Mouse (Mus musculus) megakaryocyte, adult 5-6 weeks (primary cell): ENCODE measurements around the gene Pygo1. TPM values are rescaled to one million over a fixed set of nuclear protein-coding genes. Genes with fewer than 3 reads are reported as not detected.

ENCODE experiments used
- ATAC-seq: 2 replicates; pipeline ENCODE4 v1.8.0; 2016; ENCODE audit warnings: mild to moderate bottlenecking, inconsistent platforms; ENCODE audit not compliant: poor library complexity, severe bottlenecking
- total RNA-seq, 2 experiments: library from RNA; stranded (forward) in 1 of 2; stranded (reverse) in 1 of 2; fragments of 153-499, 151-499 nt in 1 of 2; fragments of 221-1000, 200-1000 nt in 1 of 2; gene quantifications; 2 replicates each; pipeline versions ENCODE4 v1.2.3 to v1.2.4; 2015 to 2017

Pygo1 gene
- total RNA-seq, 2 experiments from 2014 or later, result not detected

GRCm38 (mm10) chr9:72987703-72988102 lies 62.3 kb downstream of the Pygo1 start:
- ATAC-seq, result no peak

- no peak for ATAC-seq
Measured at GRCm38 (mm10) chr9:72988706-72989105, 63.3 kb downstream of the Pygo1 start.

GRCm38 (mm10) chr9:72991420-72991819 lies 66.0 kb downstream of the Pygo1 start:
- ATAC-seq, result peak; percentile 82

GRCm38 (mm10) chr9:72992576-72992975 lies 67.1 kb downstream of the Pygo1 start:
- no peak for ATAC-seq

DNA sequence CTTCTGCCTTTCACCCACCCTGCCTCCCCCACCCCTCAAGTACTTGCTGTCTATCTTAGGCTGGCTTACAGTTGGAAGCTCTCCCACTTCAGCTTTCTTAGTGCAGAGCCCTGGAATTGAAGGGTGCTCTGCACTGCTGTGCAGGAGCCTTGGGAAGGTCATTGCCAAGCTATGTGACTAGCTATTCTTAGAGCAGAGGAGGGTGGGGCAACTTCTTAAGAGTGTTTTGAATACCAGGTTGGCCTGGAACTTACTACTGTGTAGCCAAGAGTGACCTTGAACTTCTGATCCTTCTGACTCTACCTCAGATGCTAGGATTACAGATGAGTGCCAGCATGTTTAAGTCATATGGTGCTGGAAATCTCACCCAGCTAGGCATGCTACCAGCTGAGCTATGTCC lies 70.7 kb downstream of the Pygo1 start:
- no peak for ATAC-seq

- ATAC-seq, result no peak
Measured at GRCm38 (mm10) chr9:72996806-72997205, 71.4 kb downstream of the Pygo1 start.

GRCm38 (mm10) chr9:73000487-73000886 lies 75.0 kb downstream of the Pygo1 start:
- ATAC-seq, result no peak

DNA sequence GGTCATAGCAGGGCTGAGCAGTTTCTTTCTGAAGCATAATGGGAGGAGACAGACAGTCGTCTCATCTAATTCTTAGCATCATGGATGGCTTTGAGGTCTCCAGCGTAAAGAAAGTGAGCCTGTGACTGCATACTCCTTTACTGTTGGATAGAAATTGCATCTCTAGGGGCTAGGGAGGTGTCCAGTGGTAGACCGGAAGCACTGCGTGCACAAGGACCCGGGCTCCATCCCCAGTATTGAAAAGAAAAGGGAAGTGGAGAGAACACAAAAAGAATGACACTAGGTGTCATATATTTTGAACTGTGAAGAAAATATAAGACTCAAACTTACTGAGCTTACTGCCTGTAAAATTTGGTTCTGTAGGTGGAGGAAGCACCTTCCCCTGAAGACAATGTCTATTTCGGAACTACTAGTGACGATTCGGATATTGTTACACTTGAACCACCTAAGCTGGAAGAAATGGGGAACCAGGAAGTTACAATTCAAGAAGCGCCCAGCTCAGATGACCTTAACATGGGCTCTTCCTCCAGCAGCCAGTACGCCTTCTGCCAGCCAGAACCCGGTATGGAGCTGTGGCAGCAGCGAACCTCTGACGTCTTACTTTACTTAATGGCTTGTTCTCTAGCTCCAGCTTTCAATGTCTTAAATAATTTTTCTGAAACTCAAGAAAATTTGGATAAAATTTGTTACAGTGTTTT lies 76.0 kb downstream of the Pygo1 start:
- ATAC-seq, result peak; percentile 78

Other genes starting within 250 kb of the Pygo1 start
- not detected in 2 replicates for gene Prtg, start 118.8 kb upstream of the Pygo1 start, total RNA-seq (2015)
- gene Prtg, start 118.8 kb upstream of the Pygo1 start, total RNA-seq (2017), result not detected in 2 replicates
- 0.25 and 0.68 TPM in 2 replicates for gene Dyx1c1, start 33.1 kb downstream of the Pygo1 start, total RNA-seq (2015)
- 0.18 and 0.33 TPM in 2 replicates for gene Dyx1c1, start 33.1 kb downstream of the Pygo1 start, total RNA-seq (2017)
- gene Gm44503, start 33.2 kb downstream of the Pygo1 start, total RNA-seq (2015), result not detected in 2 replicates
- not detected in 2 replicates for gene Gm44503, start 33.2 kb downstream of the Pygo1 start, total RNA-seq (2017)
- 1.7 and 2.4 TPM in 2 replicates for gene Ccpg1os, start 59.7 kb downstream of the Pygo1 start, total RNA-seq (2015)
- 1.1 and 4.9 TPM in 2 replicates for gene Ccpg1os, start 59.7 kb downstream of the Pygo1 start, total RNA-seq (2017)
- gene Ccpg1, start 59.8 kb downstream of the Pygo1 start, total RNA-seq (2015), result 74.2 and 85.3 TPM in 2 replicates
- gene Ccpg1, start 59.8 kb downstream of the Pygo1 start, total RNA-seq (2017), result 168 and 169 TPM in 2 replicates
- gene Pigb, start 114.7 kb downstream of the Pygo1 start, total RNA-seq (2015), result 24.1 and 25.4 TPM in 2 replicates
- 5.1 TPM in 2 replicates for gene Pigb, start 114.7 kb downstream of the Pygo1 start, total RNA-seq (2017)
- gene Rab27a, start 119.2 kb downstream of the Pygo1 start, total RNA-seq (2015), result 55.5 and 58.9 TPM in 2 replicates
- gene Rab27a, start 119.2 kb downstream of the Pygo1 start, total RNA-seq (2017), result 154 and 155 TPM in 2 replicates
- 0.45 and 1.1 TPM in 2 replicates for gene Khdc3, start 176.2 kb downstream of the Pygo1 start, total RNA-seq (2015)
- 2.4 TPM in 1 of 2 replicates, not detected in the other for gene Khdc3, start 176.2 kb downstream of the Pygo1 start, total RNA-seq (2017)
- gene Gm20509, start 176.8 kb downstream of the Pygo1 start, total RNA-seq (2015), result not detected in 2 replicates
- gene Gm20509, start 176.8 kb downstream of the Pygo1 start, total RNA-seq (2017), result not detected in 2 replicates
- 60.7 and 64.7 TPM in 2 replicates for gene Rsl24d1, start 187.8 kb downstream of the Pygo1 start, total RNA-seq (2015)
- gene Rsl24d1, start 187.8 kb downstream of the Pygo1 start, total RNA-seq (2017), result 110 and 114 TPM in 2 replicates